Mouse (Mus musculus): ENCODE results near the gene Fbn1. TPM values are rescaled to one million over a fixed set of nuclear protein-coding genes. Genes with fewer than 3 reads are reported as not detected.

Gene Fbn1
- polyA plus RNA-seq, 1 experiment from 2014 or later = 2.5 TPM

DNA sequence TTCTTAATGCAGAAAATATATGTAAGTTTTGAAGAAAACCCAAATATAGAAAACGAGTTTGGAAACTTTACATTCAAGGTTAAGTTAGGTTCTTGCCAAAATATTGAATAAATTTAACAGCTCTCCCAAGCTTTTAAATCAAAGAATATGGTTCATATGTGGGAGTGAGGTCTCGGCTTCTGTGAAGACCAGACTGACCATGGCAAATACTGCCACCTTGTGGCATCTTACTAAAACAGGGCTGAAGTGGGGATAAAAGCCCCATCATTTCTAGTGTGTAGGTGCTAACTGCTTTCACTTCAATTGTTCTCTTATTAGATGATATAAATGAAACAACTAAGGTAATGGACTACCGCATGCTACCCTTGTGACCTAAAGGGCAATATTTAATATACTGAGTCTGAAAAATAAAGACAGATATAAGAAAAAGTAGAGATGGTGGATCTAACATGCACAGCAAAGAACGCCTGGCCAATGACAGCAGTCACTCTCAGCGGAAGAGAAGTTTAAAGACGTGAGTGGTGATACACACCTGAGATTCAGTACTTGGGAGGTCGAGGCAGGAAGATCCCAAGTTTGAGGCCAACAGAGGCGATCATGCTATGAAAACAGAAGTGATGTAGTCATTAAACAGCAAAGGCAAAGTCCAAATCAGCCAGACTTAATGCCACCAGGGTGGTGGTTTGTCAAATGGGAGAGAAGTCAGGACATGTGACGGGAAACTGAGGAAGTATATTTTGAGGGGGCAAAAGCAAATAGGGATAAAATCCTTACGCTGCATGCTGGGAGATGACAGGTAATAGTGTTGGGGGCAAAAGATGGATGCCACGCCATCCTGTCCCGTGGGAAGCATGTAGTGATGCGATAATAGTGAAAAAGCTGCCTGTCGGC is 248.3 kb downstream of the Fbn1 start:
- no peak overlapping the region for H3K4me3 ChIP-seq
- H3K27me3 ChIP-seq (replicated peaks) = no peaks in the 10 kb centered on the region
- ATAC-seq (replicated peaks) = no peak
- H3K9me3 ChIP-seq = no peaks in the 10 kb centered on the region
- H3K27ac ChIP-seq = no peak overlapping the region
- no peak overlapping the region for H3K9ac ChIP-seq
- 86% methylated on average over 14 of the region's 14 CpGs for WGBS
- peaks cover 3% of the 10 kb centered on the region for H3K4me1 ChIP-seq
- H3K4me2 ChIP-seq = no peak overlapping the region
- H3K36me3 ChIP-seq (replicated peaks) = peaks cover 8% of the 10 kb centered on the region

DNA sequence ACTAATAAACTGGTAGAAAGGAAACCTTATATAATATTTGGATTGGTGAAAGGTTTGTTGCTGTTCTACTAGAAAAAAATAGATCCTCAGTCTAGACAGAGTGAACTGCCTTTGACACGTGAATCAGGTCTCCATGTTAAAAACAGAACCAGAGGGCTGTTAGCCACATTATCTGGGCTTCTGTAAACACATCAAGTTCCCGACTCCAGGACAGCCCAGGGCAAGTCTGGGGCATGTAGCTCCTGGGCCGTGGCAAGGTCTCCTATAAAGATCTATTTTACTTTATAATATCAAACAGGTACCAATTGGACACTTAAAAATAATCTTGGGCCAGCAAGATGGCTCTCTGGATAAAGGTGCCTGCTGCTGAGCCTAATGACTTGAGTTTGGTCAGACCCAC is 251.9 kb downstream of the Fbn1 start:
- Histone ChIP-seq H3K4me1 (no peaks in the 10 kb centered on the region), H3K27ac (no peak overlapping the region), H3K4me3 (no peak overlapping the region), H3K27me3 (replicated peaks) (no peaks in the 10 kb centered on the region), H3K9ac (no peak overlapping the region), H3K4me2 (no peak overlapping the region), H3K36me3 (replicated peaks) (peaks cover 13% of the 10 kb centered on the region), H3K9me3 (no peaks in the 10 kb centered on the region)
- WGBS = 91% methylated on average over 3 of the region's 3 CpGs
- no peak for ATAC-seq (replicated peaks)

GRCm38 (mm10) chr2:125254630-125255029 is 253.2 kb downstream of the Fbn1 start:
- Histone ChIP-seq H3K36me3 (replicated peaks) (peaks cover 13% of the 10 kb centered on the region), H3K27ac (no peak overlapping the region), H3K4me3 (no peak overlapping the region), H3K9ac (no peak overlapping the region), H3K4me1 (no peaks in the 10 kb centered on the region), H3K4me2 (no peak overlapping the region), H3K27me3 (replicated peaks) (no peaks in the 10 kb centered on the region), H3K9me3 (no peaks in the 10 kb centered on the region)
- WGBS = 94% methylated on average over 3 of the region's 3 CpGs
- no peak for ATAC-seq (replicated peaks)

GRCm38 (mm10) chr2:125253699-125254098 is 254.1 kb downstream of the Fbn1 start:
- Histone ChIP-seq H3K4me1 (peaks cover 2% of the 10 kb centered on the region), H3K9ac (no peak overlapping the region), H3K27ac (no peak overlapping the region), H3K27me3 (replicated peaks) (no peaks in the 10 kb centered on the region), H3K4me2 (no peak overlapping the region), H3K9me3 (no peaks in the 10 kb centered on the region), H3K36me3 (replicated peaks) (peaks cover 13% of the 10 kb centered on the region), H3K4me3 (no peak overlapping the region)
- WGBS = 98% methylated on average over 6 of the region's 6 CpGs
- no peak for ATAC-seq (replicated peaks)

- Histone ChIP-seq H3K27ac (no peak overlapping the region), H3K9ac (no peak overlapping the region), H3K27me3 (replicated peaks) (no peaks in the 10 kb centered on the region), H3K4me1 (peaks cover 11% of the 10 kb centered on the region), H3K36me3 (replicated peaks) (peaks cover 10% of the 10 kb centered on the region), H3K4me3 (no peak overlapping the region), H3K4me2 (no peak overlapping the region), H3K9me3 (no peaks in the 10 kb centered on the region)
- ATAC-seq (replicated peaks) = no peak
- 68% methylated on average over 2 of the region's 2 CpGs for WGBS
Measured at GRCm38 (mm10) chr2:125252275-125252674, 255.5 kb downstream of the Fbn1 start.

DNA sequence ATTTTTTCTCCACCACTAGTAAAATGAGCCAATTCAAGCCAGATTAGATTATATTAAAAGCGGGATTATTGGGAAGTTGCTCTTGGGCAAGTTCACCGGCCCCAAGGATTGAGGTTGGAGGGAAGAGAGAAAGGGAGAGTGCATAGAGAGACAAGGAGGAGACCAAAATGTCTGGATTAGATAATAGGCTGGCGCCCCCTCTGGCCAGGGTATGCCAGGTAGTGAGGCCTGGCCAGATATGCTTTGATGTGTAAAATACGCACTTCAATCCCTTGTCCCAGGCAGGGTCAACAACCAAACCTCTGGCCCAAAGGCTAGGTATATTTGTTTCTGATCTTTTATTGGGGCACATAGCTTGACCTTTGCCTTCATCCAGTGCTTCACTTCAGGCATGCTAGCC is 256.0 kb downstream of the Fbn1 start:
- Histone ChIP-seq H3K36me3 (replicated peaks) (peaks cover 8% of the 10 kb centered on the region; the same call in 1 of the 2 replicates), H3K4me3 (no peak overlapping the region), H3K4me2 (no peak overlapping the region), H3K9ac (no peak overlapping the region), H3K27ac (no peak overlapping the region), H3K4me1 (peaks cover 11% of the 10 kb centered on the region), H3K27me3 (replicated peaks) (no peaks in the 10 kb centered on the region), H3K9me3 (no peaks in the 10 kb centered on the region)
- 88% methylated on average over 4 of the region's 4 CpGs for WGBS
- no peak for ATAC-seq (replicated peaks)

Other genes starting within 250 kb of the Fbn1 start
- gene Gm9913, start 2.9 kb downstream of the Fbn1 start, polyA plus RNA-seq (2015; fragmentation: Nextera tagmentation; extraction: Ambion mirVana) = 0.09 and 0.10 TPM in 2 replicates
- gene Cep152, start 117.1 kb upstream of the Fbn1 start, polyA plus RNA-seq (2015; fragmentation: Nextera tagmentation; extraction: Ambion mirVana) = 2.8 and 3.0 TPM in 2 replicates
- gene Eid1, start 165.1 kb upstream of the Fbn1 start, polyA plus RNA-seq (2015; fragmentation: Nextera tagmentation; extraction: Ambion mirVana) = 376 and 397 TPM in 2 replicates
- 3.6 and 3.7 TPM in 2 replicates for gene Shc4, start 216.2 kb upstream of the Fbn1 start, polyA plus RNA-seq (2015; fragmentation: Nextera tagmentation; extraction: Ambion mirVana)

Data from midbrain, embryonic 15.5 days (tissue).